Mouse (Mus musculus): ENCODE measurements around the gene Lrrc3. TPM values are rescaled to one million over a fixed set of nuclear protein-coding genes. Genes with fewer than 3 reads are reported as not detected.

Lrrc3 gene
- polyA plus RNA-seq, 1 experiment, result 5.6 TPM

DNA sequence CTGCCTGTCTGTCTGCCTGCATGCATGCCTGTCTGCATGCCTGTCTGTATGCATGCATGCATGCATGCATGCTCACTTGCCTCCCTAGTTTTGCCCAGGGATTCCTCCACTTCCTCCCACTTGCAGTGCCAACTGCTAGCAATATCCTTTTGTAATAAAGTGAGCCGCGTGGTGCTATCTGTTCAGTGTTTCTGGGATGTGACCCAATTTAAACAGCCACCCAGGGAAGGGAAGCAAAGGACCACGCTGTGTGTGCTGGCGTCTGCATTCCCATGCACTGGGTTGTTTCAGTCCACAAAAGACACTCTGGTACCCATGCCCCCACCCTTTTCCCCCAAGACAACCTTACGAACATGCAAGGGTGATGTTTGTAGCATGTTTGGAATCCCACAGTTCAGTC lies 18.7 kb upstream of the Lrrc3 start:
- Histone ChIP-seq H3K4me3 (ENCODE audit: low read depth, low read length) (no peak overlapping the region), H3K27ac (ENCODE audit: insufficient read depth, low read length) (no peak overlapping the region), H3K9ac (ENCODE audit: low read depth, poor library complexity, severe bottlenecking) (no peak overlapping the region), H3K27me3 (ENCODE audit: control insufficient read depth, insufficient read depth, low read length, poor library complexity, severe bottlenecking) (no peaks in the 10 kb centered on the region), H3K9me3 (replicated peaks; ENCODE audit: control insufficient read depth, insufficient read depth, low read length, poor library complexity, severe bottlenecking) (no peaks in the 10 kb centered on the region), H3K36me3 (ENCODE audit: control insufficient read depth, insufficient read depth, low read length, poor library complexity, severe bottlenecking) (no peaks in the 10 kb centered on the region), H3K4me1 (ENCODE audit: control insufficient read depth, insufficient read depth, low read length) (no peaks in the 10 kb centered on the region)
- TF ChIP-seq CTCF (IDR thresholded peaks at IDR 0.05; ENCODE audit: low read depth, low read length) (no peak), POLR2A (IDR thresholded peaks at IDR 0.05; ENCODE audit: insufficient read depth, low read length) (no peak), EP300 (IDR thresholded peaks at IDR 0.05; ENCODE audit: insufficient read depth, low read depth, low read length) (no peak)

GRCm38 (mm10) chr10:77916636-77917335 lies 14.4 kb upstream of the Lrrc3 start:
- no peak overlapping the region for H3K4me3 ChIP-seq (ENCODE audit: low read depth, low read length)
- no peaks in the 10 kb centered on the region for H3K27me3 ChIP-seq (ENCODE audit: control insufficient read depth, insufficient read depth, low read length, poor library complexity, severe bottlenecking)
- no peaks in the 10 kb centered on the region for H3K4me1 ChIP-seq (ENCODE audit: control insufficient read depth, insufficient read depth, low read length)
- TF ChIP-seq CTCF (IDR thresholded peaks at IDR 0.05; ENCODE audit: low read depth, low read length) (peak; percentile 77), EP300 (IDR thresholded peaks at IDR 0.05; ENCODE audit: insufficient read depth, low read depth, low read length) (no peak)
- H3K36me3 ChIP-seq (ENCODE audit: control insufficient read depth, insufficient read depth, low read length, poor library complexity, severe bottlenecking), result no peaks in the 10 kb centered on the region
- H3K9ac ChIP-seq (ENCODE audit: low read depth, poor library complexity, severe bottlenecking), result no peak overlapping the region
- no peaks in the 10 kb centered on the region for H3K9me3 ChIP-seq (replicated peaks; ENCODE audit: control insufficient read depth, insufficient read depth, low read length, poor library complexity, severe bottlenecking)
- no peak overlapping the region for H3K27ac ChIP-seq (ENCODE audit: insufficient read depth, low read length)

DNA sequence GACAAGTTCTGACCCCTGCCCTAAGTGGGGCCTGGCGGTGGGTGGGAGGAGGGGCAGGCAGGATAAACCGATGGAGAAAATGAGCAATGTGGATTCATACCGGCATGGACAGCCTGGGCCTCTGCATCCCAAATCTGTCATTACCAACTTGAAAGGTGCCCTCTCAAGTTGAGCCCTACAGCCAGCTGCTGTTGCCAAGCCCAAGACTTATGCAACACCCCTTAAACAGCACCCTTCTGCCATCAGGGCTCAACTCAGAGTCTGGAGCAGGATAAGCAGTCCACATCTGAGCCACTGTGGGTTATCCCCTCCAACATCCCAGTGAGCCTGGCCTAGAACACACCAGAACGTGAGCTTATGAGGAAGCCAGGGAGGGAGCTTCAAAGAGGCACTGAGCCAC lies 11.0 kb upstream of the Lrrc3 start:
- Histone ChIP-seq H3K9me3 (replicated peaks; ENCODE audit: control insufficient read depth, insufficient read depth, low read length, poor library complexity, severe bottlenecking) (no peaks in the 10 kb centered on the region), H3K4me1 (ENCODE audit: control insufficient read depth, insufficient read depth, low read length) (no peaks in the 10 kb centered on the region), H3K27me3 (ENCODE audit: control insufficient read depth, insufficient read depth, low read length, poor library complexity, severe bottlenecking) (no peaks in the 10 kb centered on the region), H3K9ac (ENCODE audit: low read depth, poor library complexity, severe bottlenecking) (no peak overlapping the region), H3K36me3 (ENCODE audit: control insufficient read depth, insufficient read depth, low read length, poor library complexity, severe bottlenecking) (no peaks in the 10 kb centered on the region), H3K4me3 (ENCODE audit: low read depth, low read length) (no peak overlapping the region), H3K27ac (ENCODE audit: insufficient read depth, low read length) (no peak overlapping the region)
- TF ChIP-seq POLR2A (IDR thresholded peaks at IDR 0.05; ENCODE audit: insufficient read depth, low read length) (no peak), EP300 (IDR thresholded peaks at IDR 0.05; ENCODE audit: insufficient read depth, low read depth, low read length) (no peak), CTCF (IDR thresholded peaks at IDR 0.05; ENCODE audit: low read depth, low read length) (no peak)

DNA sequence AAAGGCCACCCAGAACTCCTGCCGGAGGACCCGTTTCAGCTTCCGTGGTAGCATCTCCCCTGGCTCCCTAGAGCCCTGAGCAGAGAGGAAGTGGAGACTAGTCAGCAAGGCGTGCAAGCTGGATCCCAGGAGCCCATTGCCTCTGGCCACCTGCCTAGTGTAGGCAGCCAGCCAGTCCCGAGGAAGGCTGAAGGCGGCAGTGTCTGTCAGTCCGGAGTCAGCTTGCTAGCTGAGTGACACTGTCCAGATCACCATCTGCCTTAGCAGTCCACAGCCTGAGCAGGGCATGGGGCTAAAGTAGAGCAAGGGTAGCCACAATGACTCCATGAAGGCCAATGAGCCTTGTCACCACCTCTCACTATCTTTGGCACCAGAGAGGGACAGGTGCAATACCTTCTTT lies 10.3 kb upstream of the Lrrc3 start:
- no peaks in the 10 kb centered on the region for H3K4me1 ChIP-seq (ENCODE audit: control insufficient read depth, insufficient read depth, low read length)
- H3K27ac ChIP-seq (ENCODE audit: insufficient read depth, low read length), result no peak overlapping the region
- no peaks in the 10 kb centered on the region for H3K9me3 ChIP-seq (replicated peaks; ENCODE audit: control insufficient read depth, insufficient read depth, low read length, poor library complexity, severe bottlenecking)
- H3K9ac ChIP-seq (ENCODE audit: low read depth, poor library complexity, severe bottlenecking), result no peak overlapping the region
- H3K36me3 ChIP-seq (ENCODE audit: control insufficient read depth, insufficient read depth, low read length, poor library complexity, severe bottlenecking), result no peaks in the 10 kb centered on the region
- H3K4me3 ChIP-seq (ENCODE audit: low read depth, low read length), result no peak overlapping the region
- TF ChIP-seq CTCF (IDR thresholded peaks at IDR 0.05; ENCODE audit: low read depth, low read length) (no peak), EP300 (IDR thresholded peaks at IDR 0.05; ENCODE audit: insufficient read depth, low read depth, low read length) (no peak), POLR2A (IDR thresholded peaks at IDR 0.05; ENCODE audit: insufficient read depth, low read length) (no peak)
- no peaks in the 10 kb centered on the region for H3K27me3 ChIP-seq (ENCODE audit: control insufficient read depth, insufficient read depth, low read length, poor library complexity, severe bottlenecking)

GRCm38 (mm10) chr10:77902894-77903715 lies 769 bp upstream of the Lrrc3 start:
- peak overlapping the region; percentile 70 for H3K4me3 ChIP-seq (ENCODE audit: low read depth, low read length)
- TF ChIP-seq EP300 (IDR thresholded peaks at IDR 0.05; ENCODE audit: insufficient read depth, low read depth, low read length) (no peak), POLR2A (IDR thresholded peaks at IDR 0.05; ENCODE audit: insufficient read depth, low read length) (no peak), CTCF (IDR thresholded peaks at IDR 0.05; ENCODE audit: low read depth, low read length) (no peak)
- H3K36me3 ChIP-seq (ENCODE audit: control insufficient read depth, insufficient read depth, low read length, poor library complexity, severe bottlenecking), result no peaks in the 10 kb centered on the region
- H3K27ac ChIP-seq (ENCODE audit: insufficient read depth, low read length), result no peak overlapping the region
- no peaks in the 10 kb centered on the region for H3K27me3 ChIP-seq (ENCODE audit: control insufficient read depth, insufficient read depth, low read length, poor library complexity, severe bottlenecking)
- no peaks in the 10 kb centered on the region for H3K4me1 ChIP-seq (ENCODE audit: control insufficient read depth, insufficient read depth, low read length)
- no peaks in the 10 kb centered on the region for H3K9me3 ChIP-seq (replicated peaks; ENCODE audit: control insufficient read depth, insufficient read depth, low read length, poor library complexity, severe bottlenecking)
- peak overlapping the region; percentile 73 for H3K9ac ChIP-seq (ENCODE audit: low read depth, poor library complexity, severe bottlenecking)

GRCm38 (mm10) chr10:77901871-77902210 lies 495 bp downstream of the Lrrc3 start:
- Histone ChIP-seq H3K4me1 (ENCODE audit: control insufficient read depth, insufficient read depth, low read length) (no peaks in the 10 kb centered on the region), H3K9me3 (replicated peaks; ENCODE audit: control insufficient read depth, insufficient read depth, low read length, poor library complexity, severe bottlenecking) (no peaks in the 10 kb centered on the region), H3K4me3 (ENCODE audit: low read depth, low read length) (peak overlapping the region; percentile 93), H3K36me3 (ENCODE audit: control insufficient read depth, insufficient read depth, low read length, poor library complexity, severe bottlenecking) (no peaks in the 10 kb centered on the region), H3K27ac (ENCODE audit: insufficient read depth, low read length) (no peak overlapping the region), H3K9ac (ENCODE audit: low read depth, poor library complexity, severe bottlenecking) (peak overlapping the region; percentile 73), H3K27me3 (ENCODE audit: control insufficient read depth, insufficient read depth, low read length, poor library complexity, severe bottlenecking) (no peaks in the 10 kb centered on the region)
- no peak for TF ChIP-seq EP300 (IDR thresholded peaks at IDR 0.05; ENCODE audit: insufficient read depth, low read depth, low read length)
